Mouse (Mus musculus) R1 (cell line): ENCODE measurements around the gene Gclc.

Experiments
- DNase-seq: peaks from one replicate; pipeline ENCODE4 v3.0.0-alpha.2; 2018; ENCODE audit warnings: low read depth, low spot score

Gene Gclc

GRCm38 (mm10) chr9:77783006-77783405, 28.7 kb downstream of the Gclc start:
- no peak for DNase-seq

DNA sequence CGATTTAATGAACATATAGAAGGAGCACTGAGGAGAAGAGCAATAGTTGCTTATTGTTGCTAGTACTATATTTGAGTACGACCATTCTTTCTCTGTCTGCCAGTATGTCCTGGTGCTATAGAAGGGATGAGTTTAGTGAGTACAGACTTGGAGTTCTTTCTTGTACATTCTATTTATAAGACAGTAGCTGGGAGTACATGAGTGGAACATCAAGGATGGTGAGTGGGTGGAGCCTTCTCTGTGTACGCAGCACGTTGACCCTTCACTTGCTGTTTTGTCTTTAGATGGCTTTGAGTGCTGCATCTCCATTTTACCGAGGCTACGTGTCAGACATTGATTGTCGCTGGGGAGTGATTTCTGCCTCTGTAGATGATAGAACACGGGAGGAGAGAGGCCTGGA, 31.1 kb downstream of the Gclc start:
- DNase-seq = no peak

GRCm38 (mm10) chr9:77787936-77788335, 33.6 kb downstream of the Gclc start:
- peak; percentile 76 for DNase-seq

- no peak for DNase-seq
These were observed 35.4 kb downstream of the Gclc start for GRCm38 (mm10) chr9:77789615-77790348.

GRCm38 (mm10) chr9:77793838-77794237, 39.5 kb downstream of the Gclc start:
- DNase-seq = peak; percentile 37

GRCm38 (mm10) chr9:77802461-77802860, 48.1 kb downstream of the Gclc start:
- peak; percentile 57 for DNase-seq

GRCm38 (mm10) chr9:77806426-77806825, 52.1 kb downstream of the Gclc start:
- no peak for DNase-seq

DNA sequence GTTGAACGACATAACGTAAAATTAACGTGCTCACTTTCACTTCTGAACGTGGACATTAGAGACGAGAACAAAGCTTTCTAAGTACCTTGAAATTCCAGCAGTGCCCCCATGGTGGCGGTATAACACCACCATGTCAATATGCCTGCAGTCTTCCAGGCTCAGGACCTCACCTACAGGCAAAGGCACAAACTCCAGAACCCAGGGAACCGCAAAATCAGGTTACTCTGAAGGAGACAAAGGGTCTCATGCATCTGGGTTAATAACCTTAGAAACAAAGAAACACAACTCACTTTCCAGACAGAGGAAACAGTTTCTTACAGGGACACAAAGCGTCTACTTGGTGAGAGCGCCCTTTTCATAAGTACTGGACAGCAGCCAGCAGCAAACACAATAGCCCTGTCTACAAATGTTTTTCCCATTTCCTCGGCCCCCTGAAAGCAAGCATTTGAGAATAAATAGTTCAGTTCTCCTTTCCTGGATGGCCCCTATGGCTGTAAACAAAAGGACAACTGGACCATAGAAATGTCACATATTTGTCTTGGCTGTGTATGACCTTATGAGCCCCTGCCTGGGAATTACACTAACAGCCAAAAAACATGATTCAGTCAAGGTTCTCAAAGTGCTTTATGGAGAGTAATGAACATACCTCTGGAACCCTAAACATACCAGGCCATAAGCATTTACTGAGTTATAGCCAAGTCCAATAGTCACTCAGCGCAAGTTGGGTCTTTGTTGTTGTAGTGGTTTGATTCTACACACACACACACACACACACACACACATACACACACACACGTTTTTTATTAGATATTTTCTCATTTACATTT, 52.7 kb downstream of the Gclc start:
- peak; percentile 83 for DNase-seq

- no peak for DNase-seq
These were observed 54.1 kb downstream of the Gclc start for GRCm38 (mm10) chr9:77808481-77808880.

- no peak for DNase-seq
These were observed 64.5 kb downstream of the Gclc start for GRCm38 (mm10) chr9:77818858-77819257.

- peak; percentile 24 for DNase-seq
These were observed 65.0 kb downstream of the Gclc start for GRCm38 (mm10) chr9:77819318-77819717.

DNA sequence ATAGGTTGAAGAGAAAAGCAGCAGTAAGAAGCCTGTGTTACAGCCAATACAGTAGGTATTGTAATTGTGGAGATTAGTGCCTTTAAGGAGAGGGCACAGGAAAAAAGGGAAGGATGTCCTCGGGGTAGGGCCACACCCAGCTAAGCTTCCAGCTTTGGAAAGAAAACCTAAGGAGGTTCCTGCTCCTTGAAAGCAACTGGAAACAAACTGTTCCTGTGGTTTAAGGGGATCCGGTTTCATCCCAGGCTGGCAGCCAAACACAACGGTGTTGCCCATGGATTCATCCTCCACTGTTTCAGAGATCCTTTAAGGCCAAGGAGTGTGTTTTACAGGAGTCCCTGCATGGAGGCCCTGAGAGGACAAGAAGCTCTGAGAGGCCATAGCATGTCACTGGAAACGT, 66.5 kb downstream of the Gclc start:
- DNase-seq = no peak

DNA sequence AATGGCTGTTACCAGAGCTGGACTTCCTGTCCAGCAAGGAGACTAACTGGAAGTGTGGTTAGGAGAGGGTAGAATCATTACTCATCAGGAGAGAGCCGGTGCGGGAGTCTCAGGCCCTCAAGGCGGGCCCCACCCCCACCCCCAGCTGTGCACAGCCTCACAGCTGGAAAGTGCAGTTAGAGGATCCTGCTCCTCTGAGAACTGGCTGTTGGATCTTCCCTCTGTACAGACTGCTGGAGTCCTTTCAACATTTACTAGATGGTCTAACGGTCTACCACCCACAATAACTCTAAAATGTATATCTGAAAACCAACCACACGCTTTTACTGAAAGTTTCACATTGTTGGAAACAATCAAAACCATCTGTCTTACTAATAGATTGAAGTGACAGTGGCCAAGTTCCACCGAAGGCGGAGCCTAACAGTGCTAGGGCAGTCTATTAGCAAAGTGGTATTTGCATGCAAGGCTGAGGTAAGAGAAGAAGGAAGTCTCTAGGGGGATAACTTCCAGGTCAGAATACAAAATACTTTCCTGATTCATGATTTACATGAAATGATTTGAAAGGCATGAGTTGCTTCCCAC, 71.1 kb downstream of the Gclc start:
- DNase-seq = peak; percentile 52

- DNase-seq = no peak
These were observed 71.9 kb downstream of the Gclc start for GRCm38 (mm10) chr9:77826237-77826636.

DNA sequence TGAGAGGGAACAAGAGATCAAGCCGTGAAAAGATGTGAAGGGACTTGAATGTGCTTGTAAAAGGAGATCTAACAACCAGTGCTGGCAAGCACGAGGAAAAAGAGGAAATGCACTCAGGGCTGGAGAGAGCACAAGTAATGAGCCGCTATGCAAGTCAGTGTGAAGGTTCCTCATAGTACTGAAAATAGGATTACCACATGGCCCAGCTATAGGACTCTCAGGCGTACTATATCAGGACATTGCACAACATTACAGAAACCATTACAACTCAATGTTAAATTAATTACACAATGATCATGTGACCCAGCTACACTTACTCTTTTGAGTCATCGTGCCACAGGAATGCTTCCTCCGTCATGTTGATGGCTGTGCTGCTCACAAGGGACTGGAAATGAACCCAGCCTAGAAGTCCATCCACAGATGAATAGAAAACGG, 74.2 kb downstream of the Gclc start:
- no peak for DNase-seq

DNA sequence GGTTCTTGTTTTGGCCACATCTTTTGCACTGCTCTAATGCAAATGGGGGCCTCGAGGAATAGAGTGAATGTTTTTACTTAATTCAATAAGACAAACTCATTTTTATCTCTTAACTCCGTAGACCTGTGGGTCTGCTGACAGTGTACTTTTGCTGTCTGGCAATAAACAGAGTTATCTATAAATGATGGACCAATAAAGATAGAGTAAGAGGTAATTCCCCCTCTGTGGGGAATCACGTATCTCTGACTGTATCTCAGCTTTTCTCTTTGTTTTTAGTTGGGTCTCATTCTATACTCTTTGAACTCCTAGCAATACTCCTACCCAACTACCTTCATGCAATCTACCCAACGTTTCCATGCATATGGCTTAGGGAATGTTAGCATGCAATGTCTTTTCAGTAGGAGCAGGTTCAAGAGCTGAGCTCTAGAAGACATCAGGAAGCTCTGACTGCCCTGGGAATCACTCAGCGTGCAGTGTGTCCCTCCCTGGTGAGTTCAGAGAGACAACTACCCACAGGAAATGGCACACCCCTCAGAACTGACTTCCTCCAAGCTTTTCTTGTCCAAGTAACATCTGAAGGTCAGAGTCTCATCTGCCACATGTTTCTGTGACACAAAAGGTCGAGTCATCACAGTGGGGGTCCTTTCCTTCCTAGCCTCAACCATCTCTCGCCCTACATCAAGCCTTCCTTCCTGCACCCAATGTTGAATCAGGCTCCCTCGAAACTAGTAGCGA, 80.1 kb downstream of the Gclc start:
- peak; percentile 72 for DNase-seq

GRCm38 (mm10) chr9:77835122-77835521, 80.8 kb downstream of the Gclc start:
- DNase-seq = no peak

DNA sequence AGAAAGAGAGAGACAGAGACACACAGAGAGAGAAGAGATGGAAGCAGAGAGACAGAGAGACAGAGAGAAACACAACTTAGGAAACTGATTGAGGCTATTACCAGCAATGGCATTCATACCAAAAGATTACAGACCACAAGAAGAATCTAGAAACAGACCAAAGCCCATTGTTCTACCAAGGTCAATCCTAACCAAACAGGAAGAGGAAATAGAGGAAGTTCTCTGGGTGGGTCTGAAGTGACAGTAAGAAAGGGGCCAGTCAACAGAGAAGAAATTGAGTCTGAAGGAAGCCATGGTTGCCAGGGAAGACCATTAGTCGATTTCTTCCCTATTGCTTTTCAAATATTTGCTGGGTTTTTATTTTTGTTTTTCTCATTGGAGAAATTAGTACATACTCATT, 81.4 kb downstream of the Gclc start:
- peak; percentile 39 for DNase-seq

GRCm38 (mm10) chr9:77838586-77838985, 84.3 kb downstream of the Gclc start:
- DNase-seq = no peak
